Mouse (Mus musculus) cerebellum, postnatal 25 days (tissue): ENCODE data around the gene Gdf3.
"Not testable (repeated sequence)": the region's sequence is repeated elsewhere in the genome, so short reads cannot be mapped to it uniquely, and the experiment has no call there.

ENCODE experiments used
- DNase-seq, 2 experiments: peaks; one replicate each; pipeline ENCODE4 v3.0.0; 2021; ENCODE audit warnings: mixed read lengths in 2 of 2

Gdf3 gene

DNA sequence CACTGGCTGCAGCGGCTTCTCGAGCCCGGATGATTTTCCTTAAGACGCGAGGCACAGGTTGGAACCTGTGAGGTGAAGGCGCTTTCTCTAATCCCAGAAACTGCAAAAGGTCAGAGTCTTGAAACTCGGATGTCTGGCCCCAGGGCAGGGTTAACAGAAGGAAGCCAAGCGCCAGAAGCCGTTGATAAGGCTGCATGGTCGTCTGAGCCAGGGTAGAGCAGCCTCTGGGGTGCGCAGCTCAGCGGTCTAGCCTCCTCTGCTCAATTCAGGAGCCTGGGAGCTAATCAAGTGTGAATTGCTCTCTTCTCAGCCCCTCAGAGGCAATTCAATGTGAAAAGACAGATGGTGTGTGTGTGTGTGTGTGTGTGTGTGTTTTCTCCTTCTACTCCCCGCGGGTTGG, at the start of gene Gdf3:
Gene Gdf3 (minus strand): TSS at position 317 of the 400 bp plus-strand sequence.
- DNase-seq, result no peak

DNA sequence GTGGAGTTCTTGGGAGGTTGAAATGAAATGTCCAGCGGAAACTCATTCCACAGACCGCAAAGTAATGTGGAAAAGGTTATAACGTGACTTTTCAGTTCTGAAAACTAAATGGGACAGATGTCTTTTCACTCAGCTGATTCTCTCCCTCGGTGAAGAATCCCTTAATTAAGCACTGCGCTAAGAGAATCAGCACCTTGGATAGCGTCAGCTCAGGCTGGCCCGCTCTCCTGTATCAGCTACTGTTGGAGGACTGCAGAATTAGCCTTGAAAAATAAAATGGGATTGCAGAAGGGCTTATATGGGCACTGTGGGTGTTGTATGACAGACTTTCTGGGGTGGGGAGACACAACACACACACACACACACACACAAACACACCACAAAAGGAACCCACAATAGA, 49.7 kb upstream of the Gdf3 start:
- no peak for DNase-seq

DNA sequence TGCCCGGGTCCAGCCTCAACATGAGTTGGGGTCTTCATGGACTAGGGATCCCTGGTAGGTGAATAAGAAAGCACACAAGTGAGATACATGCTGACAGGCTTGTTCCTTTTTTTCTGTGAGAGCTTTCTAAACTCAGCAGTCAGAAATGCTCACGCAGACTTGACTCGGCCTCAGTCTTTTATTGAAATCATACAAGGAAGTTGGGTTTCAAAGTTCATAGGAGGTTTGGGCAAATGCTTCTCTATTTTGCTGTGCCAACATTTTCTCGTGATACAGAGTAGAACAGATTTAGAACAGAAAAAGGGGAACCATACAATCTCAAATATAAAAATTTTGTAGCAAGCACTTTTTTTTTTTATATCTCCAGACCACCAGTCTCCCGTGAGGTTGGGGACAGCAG, 47.7 kb upstream of the Gdf3 start:
- no peak for DNase-seq

DNA sequence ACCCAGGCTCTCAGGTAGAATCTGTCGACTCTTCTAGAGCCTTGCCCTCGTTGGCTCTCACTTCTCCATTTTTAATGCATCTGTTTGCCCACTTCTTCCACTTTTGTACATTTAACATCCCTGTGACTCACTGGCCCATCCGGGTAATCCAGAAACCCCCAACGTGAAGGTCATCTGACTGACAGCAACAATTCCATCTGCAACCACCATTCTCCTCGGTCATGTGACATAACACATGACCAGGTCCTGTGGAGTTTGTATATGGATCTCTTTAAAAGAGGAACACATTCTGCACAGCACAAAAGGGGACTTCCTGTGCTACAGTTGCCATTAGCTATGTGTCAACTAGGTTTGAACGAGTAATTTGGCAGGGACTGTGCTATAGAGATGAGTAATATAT, 44.4 kb upstream of the Gdf3 start:
- DNase-seq, result no peak

DNA sequence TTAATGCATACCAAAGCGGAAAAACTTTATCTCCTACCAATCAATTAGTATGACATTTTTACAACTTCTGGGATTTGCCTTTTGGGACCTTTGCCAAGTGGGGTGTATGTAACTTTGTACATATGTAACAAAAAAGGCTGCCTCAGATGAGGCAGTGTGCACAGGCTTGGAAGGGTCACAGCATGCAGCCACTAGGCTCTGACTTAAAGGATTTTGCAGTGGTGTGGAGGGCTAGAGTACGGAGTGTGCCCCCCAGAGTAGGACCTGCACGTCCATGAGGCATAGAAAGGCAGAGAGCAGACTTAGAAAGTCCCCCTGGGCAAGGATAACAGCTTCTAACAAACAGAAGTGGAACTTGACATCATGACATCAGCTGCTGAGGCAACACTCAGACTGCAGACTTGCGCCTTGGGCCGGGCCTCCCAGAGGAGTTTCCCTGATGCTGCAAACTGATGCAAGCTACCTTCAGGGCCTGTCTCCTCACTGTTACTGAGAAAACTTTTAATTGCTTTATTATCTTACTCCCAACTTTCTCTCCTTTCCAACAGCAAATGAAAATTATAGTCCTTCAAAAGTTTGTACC, 40.6 kb upstream of the Gdf3 start:
- no peak for DNase-seq

DNA sequence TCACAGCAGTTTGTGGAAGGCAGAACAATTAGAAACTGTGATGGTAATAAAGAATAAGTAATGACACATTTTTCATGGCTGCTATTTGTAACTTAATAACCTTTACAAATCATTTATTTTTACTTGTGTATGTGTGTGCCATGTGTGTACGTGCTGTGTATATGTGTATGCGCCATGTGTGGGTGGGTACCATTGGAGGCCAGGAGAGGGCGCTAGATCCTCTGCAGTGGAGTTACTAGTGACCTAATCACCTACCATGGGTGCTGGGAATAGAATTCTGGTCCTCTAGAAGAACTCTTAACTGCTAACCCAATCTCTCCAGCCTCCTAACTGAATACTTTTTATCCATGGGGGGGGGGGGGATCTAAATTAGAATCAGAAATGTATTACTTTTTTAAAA, 40.0 kb upstream of the Gdf3 start:
- no peak for DNase-seq

DNA sequence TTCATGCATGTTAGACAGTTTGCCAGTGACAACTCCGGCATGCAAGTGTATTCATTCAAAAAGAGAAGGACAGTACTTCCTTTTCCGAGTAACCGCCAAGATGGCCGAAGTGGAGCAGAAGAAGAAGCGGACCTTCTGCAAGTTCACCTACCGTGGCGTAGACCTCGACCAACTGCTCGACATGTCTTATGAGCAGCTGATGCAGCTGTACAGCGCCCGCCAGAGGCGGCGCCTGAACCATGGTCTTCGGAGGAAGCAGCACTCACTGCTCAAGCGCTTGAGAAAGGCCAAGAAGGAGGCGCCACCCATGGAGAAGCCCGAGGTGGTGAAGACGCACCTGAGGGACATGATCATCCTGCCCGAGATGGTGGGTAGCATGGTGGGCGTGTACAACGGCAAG, 34.3 kb upstream of the Gdf3 start:
- not testable (repeated sequence) for DNase-seq

DNA sequence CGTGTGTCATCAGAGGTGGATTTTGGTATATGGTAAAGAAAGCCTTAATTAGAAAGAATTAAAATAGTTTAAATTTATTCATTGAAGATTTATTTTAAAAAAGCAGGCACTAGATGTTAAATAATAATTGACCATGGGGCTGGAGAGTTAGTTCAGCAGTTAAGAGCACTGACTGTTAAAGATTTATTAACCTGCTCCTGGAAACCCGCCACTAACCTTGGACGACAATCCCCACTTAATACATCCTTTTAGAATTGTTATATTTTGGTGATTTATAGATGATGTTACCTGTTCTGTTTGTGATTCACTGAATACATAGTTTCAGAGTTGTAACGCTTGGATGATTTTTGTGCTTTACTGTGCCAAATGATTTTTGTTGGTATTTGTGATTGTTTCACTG, 27.7 kb upstream of the Gdf3 start:
- DNase-seq, result not testable (repeated sequence)

DNA sequence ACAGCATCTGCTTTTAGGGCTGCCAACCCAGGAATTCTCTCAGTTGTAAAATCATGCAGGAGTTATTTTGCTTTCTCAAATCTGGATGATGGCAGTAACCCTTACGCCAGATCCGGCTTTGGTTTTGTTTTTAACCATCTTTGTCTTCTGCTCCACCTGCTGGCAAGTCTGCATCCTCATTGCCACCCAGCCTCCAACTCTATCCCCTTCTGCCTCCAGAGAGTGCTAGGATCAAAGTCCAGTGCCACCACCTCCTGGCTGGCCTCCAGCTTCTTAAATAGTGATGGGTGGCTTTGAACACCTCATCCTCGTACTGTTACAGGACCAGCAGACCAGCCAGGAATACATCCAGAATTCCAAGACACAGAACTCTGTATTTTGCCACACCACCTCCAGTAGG, 26.8 kb upstream of the Gdf3 start:
- DNase-seq, result no peak

DNA sequence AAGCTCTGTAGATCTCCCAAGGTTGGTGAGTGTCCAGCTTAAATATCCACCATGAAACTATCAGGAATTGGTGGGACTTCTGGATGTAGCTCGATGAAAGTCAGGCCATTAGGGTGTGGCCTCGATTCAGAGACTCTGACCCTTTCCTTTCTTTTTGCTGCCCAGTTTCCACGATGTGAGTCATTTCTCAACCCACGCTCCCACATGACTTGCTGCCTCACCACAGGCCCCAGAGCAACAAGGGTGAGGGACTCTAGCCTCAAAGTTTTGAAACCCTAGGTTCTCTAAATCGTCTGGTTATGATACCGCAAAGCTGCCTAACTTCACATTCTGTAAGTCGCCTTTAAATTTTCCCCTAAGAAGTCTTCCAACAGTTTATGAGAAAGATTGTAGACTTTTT, 25.4 kb upstream of the Gdf3 start:
- DNase-seq, result no peak

DNA sequence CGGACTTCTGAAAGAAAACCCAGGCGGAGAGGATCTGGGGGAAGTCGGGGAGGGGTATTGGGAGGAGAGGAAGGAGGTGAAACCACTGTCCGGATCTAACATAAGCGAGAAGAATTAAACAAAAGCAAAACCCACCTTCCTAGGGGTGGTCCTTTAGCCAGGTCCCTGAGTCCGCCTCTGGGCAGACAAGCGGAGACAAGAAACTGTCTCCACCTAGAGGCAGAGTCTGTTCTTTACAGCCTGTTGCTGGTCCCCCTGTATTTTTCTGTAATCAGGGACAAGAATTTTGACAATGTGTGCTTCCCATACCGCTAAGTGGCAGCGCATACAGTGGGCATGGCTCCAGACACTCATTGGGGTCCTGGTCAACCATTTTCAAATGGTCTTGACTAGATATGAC, 23.5 kb upstream of the Gdf3 start:
- peak in 1 of 2 experiments; percentile 18 for DNase-seq

DNA sequence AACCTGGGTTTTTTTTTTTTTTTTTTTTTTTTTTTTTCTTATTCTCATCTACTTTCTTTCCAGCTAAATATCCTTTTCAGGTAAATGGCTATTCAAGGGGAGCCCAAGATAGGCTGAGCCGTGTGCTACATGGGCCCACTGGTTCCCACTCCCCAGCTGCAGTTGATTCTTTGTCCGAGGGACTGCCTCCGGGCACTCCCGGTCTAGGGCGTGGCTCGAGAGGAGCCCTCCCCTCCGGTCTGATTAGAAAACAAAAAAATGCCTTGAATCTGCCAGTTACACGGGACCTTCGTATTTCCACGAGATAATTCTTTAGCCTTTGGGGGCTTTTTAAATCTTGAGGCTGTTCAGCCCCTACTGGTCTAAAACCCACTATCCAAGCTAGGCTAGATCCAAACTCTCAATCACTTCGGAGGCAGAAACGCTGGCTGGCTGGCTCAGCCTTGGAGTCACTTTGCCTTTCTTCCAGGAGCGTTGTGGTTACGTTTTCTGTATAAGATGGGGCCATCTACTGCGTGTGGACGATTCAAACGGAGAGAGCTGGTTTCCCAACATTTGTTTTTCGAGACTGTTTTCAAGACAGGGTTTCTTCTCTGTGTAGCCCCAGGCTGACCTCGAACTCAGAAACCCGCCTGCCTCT, 17.7 kb upstream of the Gdf3 start:
- DNase-seq, result no peak

DNA sequence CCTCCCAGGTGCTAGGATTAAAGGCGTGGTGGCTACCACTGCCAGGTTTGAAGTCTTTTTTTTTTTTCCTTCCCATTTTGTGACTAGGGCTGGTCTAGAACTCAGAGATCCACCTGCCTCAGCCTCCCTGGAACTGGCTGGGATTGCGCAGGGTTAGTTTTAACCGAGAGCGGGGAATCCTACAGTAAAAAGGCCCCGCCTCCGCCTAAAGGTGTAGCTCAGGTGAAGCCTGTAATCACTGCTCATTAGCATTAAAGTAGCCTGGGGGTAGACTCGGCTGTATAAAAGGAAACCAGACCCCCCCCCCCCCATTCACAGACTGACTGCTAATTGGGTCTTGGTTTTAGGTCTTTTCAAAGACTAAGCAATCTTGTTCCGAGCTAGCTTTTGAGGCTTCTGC, 16.2 kb upstream of the Gdf3 start, which contains the start of gene Dppa3:
Gene Dppa3 (plus strand): TSS at position 301 of the 400 bp plus-strand sequence.
- DNase-seq, result no peak

DNA sequence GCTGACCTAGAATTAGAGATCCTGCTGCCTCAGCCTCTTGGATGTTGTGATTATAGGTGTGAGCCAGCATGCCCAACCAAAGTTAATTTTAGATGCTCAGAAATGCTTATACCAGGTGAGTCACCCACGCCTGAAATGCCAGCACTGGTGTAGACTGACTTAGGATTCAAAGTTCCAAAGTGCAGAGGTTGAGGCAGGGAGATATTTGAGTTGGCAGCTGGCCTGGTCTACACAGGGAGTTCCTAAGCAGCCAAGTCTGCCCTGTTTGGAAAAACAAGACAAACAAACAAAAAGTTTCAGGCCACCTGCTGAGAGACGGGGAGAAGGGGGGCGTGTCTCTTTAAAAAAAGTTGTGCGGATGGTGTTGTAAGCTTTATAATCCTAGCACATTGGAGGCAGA, 15.3 kb upstream of the Gdf3 start:
- DNase-seq, result no peak

DNA sequence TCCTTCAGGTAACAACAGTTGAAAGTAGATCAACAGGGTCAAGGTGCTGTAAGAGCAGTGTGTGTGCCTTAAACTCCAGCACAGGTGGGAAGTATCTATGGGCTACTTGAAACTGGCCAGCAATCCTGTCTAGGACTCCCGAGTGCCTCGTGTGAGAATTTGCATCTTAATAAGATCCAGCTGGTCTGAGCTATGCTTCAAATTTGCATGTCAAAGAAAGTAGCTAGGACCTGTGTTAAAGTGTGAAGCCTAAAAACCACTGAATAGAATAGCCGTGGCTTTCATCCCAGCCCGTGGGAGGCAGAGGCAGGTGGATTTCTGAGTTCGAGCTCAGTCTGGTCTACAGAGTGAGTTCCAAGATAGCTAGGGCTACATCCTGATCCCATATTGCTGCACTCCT, 14.6 kb upstream of the Gdf3 start:
- no peak for DNase-seq

DNA sequence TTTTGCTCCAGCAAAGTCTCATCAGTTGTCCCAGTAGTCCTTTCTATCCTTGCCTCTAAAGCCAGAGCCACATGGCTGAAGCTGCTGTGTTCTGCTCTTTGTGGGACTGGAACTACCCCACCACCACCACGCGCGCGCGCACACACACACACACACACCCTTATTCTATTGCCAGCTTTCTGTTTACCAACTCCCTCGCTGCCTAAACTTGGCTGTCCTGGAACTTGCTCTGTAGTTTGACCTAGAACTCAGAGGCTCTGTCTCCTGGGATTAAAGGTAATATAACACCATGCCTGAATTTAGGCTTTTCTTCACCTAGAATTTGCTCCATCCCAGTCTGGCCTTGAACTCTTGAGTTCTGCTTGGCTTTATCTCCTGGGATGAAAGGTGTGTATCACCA, 11.2 kb upstream of the Gdf3 start:
- DNase-seq, result no peak

DNA sequence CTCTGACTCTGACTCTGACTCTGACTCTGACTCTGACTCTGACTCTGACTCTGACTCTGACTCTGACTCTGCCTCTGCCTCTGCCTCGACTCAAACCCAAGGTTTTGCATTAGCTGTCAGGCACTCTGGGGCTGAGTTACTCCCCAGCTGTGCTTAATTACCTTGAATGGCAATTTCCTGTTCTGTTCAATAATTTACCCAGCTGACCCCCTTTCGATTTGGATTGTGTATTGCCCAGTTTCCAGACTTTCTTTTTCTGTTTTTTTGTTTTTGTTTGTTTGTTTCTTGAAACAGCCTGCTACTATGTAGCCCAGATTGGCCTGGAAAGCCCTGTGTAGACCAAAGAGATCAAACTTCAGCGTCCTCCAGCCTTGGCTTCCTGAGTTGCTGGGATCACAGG, 6.1 kb upstream of the Gdf3 start:
- DNase-seq, result no peak

DNA sequence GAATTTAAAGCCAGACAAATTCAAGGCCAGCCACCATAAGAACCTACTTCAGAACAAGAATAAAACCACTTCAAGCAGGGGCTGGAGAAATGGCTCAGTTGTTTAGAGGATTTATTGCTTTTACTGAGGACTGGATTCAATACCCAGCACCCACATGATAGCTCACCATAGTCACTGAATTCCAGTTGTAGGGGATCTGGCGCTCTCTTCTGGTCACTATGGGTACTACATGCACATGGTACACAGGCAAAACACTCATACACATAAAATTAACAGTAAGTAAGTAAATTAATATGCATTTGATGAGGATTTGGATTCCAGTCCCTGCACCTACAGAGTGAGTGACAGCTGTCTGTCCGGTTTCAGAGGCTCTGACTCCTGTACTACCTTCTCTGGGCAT, 4.2 kb upstream of the Gdf3 start:
- DNase-seq, result no peak

DNA sequence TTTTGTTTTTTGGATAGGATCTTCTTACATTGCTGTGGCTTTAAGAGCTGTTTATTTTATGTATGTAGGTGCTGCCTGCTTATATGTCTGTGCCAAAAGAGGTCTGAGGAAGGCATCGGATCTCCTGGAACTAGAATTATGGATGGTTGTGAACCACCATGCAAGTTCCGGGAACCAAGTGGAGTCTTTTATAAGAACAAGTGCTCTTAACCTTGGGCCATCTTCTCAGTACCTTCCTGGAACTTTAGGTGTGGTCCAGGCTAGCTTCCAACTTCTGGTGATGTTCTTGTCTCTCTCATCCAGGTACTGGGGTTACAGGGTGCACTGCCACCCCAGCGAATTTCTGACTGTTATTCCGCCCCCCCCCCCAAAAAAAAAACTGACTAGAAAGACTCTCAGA, 2.5 kb upstream of the Gdf3 start:
- no peak for DNase-seq

DNA sequence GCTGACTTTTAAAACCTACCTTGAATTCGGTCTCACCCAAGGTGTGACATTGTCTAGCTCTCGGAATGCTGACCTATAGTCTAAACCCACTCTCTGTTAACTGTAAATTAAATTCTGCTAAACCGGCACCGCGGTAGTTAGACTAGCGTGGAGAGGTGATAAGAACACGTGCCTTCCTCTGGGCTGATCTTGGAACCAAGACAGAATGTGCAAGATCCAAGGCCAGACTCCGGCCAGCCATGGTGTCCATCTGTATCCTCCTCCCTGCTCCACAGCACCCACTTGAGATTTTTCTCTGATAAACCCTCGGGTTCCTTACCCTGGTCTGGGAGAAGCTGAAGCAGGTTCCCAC, 534 bp downstream of the Gdf3 start:
- DNase-seq, result no peak

DNA sequence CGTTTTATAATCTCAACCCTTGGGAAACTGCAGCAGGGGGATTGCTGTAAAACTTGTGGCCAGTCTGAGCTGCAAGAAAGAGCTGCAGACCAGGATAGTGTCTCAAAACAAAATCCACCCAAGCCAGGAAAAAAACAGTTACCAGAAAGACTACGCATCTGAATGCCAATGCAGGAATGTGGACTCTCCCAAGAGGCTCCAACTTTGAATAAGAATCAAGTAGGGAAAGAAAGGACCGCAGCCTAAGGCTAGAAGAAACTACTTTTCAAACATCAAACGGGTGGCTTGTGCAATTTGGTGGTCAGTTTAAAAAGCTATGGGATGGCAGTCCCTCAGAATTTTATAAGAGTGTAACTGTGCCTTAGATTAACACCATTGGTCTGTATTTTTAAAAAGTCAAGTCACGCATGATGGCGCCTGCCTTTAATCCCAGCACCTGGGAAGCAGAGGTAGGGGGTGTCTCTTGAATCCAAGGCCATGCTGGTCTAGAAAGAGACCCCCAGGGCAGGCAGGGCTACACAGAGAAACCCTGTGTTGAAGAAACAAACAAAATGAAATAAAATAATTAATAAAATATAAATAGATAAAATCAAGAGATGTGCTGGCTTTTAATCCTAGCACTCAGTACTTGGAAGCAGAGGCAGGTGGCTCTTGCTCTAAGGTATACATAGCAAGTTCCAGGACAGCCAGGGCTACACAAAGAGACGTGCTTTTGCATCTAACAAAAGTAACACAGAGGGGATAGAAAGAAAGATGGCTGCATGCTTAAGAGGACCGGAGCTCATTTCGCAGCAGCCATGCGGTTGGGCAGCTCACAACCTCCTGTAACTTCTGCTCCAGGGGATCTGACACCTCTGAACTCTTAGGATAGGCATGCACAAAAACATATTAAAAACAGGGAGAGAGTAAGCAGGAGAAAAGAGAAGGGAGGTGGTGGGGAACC, 1.2 kb downstream of the Gdf3 start:
- no peak for DNase-seq

DNA sequence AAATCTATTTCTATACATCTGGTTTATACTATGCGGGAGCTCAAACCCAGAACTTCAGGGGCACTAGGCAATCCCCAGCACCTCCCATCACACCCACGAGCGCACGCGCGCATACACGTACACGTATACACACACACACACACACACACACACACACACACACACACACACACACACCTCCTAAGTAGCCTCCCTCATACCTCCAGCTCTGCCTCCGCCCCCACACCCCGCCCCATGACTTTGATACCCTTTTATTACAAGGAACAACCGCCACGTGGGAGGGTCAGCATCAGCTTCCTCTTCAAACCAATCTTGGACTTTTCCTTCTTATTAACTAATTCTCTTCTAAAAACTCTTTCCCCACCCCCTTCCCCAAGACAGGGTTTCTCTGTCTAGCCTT, 2.2 kb downstream of the Gdf3 start:
- DNase-seq, result no peak

DNA sequence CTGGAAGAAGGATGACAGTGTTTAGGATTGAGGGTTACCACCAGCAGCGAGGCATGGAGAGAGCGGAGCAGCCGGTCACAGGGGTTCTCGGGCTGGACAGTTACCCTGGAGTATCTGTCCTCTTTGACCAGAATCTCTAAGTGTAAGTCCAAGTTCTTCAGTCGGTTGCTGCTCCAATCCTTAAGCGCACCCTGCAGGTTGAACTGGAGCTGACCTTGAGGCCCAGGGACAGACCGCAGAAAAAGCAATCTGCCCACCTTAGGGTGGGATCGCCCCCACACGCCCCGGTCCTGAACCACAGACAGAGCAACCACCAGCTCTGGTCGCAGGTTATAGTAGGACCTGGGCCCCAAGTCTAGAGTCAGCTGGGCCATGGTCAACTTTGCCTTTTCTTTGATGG, 3.2 kb downstream of the Gdf3 start:
- DNase-seq, result no peak

DNA sequence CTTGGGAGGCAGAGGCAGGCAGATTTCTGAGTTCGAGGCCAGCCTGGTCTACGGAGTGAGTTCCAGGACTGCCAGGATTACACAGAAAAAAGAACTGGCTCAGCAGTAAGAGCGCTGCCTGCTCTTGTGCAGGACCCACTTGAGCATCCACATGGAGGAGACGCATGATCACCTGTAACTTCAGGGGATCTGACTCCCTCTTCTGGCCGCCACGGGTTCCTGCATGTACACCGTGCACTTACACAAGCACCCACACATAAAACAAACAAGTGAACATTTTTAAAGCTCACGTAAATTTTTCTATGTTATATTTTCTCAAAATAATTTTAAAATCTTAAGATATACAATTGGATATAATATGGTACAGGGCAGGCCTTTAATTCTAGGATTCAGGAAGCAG, 4.4 kb downstream of the Gdf3 start:
- DNase-seq, result no peak
